Mouse (Mus musculus) ovary, adult 18-20 months (tissue): Measurements from ENCODE around the gene B4galnt2.
"Not testable (repeated sequence)": the region's sequence is repeated elsewhere in the genome, so short reads cannot be mapped to it uniquely, and the experiment has no call there.

Source experiments
- DNase-seq: peaks from one replicate; pipeline ENCODE4 v3.0.0; 2022; ENCODE audit warnings: low spot score, mixed read lengths

The B4galnt2 gene

GRCm38 (mm10) chr11:95896446-95897179 lies 18.1 kb downstream of the B4galnt2 start:
- no peak for DNase-seq

- no peak for DNase-seq
These were observed 24.1 kb downstream of the B4galnt2 start for GRCm38 (mm10) chr11:95890462-95891051.

GRCm38 (mm10) chr11:95879861-95880260 lies 34.8 kb downstream of the B4galnt2 start:
- DNase-seq = not testable (repeated sequence)

GRCm38 (mm10) chr11:95876296-95876695 lies 38.4 kb downstream of the B4galnt2 start:
- DNase-seq = no peak

- DNase-seq = no peak
These were observed 38.9 kb downstream of the B4galnt2 start for GRCm38 (mm10) chr11:95875804-95876203.

GRCm38 (mm10) chr11:95869918-95870470 lies 44.7 kb downstream of the B4galnt2 start:
- DNase-seq = no peak

- no peak for DNase-seq
These were observed 45.2 kb downstream of the B4galnt2 start for GRCm38 (mm10) chr11:95869442-95869841.

DNA sequence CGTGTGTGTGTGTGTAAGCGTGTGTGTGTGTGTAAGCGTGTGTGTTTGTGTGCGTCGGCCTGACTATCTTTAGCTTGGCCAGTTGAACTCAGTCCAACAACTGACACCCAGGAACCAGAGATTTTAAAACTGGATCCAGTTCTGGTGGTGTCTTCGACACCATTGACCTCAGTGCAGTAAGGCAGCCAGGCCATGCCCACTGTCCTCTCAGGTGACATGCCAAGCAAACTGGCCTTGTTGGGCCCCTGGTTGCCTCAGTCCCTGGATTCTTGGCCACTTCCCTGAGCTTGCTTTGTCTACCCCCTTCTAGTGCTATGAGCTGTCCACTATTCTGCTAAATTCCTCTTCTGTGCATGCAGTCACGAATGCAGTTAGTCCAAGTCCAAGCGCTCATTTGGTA lies 53.3 kb downstream of the B4galnt2 start:
- DNase-seq = no peak

- DNase-seq = no peak
These were observed 54.6 kb downstream of the B4galnt2 start for GRCm38 (mm10) chr11:95860071-95860490.

GRCm38 (mm10) chr11:95859468-95859855 lies 55.2 kb downstream of the B4galnt2 start:
- DNase-seq = peak; percentile 61

DNA sequence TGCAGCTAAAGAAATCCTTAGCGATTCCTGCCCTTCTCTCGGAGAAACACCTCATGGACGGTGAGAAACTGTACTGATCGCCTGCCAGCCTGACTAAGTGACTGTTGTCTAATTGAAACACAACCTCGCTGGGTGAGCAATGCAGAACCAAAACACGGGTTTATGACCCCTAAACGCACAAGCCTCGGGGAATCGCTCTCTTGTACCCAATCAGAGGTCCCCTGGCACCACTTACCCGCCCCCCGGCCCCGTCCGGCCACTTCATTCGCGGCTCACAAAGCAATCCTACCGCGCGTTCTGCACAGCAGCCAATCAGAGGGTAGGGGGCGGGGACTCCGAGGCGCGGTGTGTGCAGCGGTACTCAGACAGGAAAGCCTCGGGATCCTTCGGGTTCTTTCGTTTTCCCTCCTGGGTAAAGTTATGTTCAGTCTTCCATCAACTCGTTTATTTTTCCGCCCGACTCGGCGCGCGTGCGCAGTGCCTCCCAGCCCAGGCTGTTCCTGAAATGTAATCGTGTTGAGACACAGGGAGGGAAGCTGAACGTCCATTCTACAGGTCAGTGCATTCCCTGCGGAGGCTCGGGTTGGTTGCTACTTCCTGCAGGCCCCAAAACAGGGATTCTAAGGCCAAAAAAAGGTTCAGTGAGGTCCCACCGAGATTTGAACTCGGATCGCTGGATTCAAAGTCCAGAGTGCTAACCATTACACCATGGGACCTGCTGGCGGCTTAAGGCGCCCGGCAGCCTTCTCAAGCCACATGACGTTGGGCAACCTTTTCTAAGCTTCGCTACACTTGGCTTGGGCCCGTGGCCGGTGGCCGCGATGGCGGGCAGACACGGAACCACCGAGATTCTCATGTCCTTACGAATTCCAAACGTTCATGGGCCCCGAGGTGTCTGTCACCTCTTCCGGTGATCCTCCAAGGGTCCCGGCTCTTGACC lies 55.9 kb downstream of the B4galnt2 start:
- DNase-seq = peak; percentile 95

- no peak for DNase-seq
These were observed 56.8 kb downstream of the B4galnt2 start for GRCm38 (mm10) chr11:95857716-95858527.

DNA sequence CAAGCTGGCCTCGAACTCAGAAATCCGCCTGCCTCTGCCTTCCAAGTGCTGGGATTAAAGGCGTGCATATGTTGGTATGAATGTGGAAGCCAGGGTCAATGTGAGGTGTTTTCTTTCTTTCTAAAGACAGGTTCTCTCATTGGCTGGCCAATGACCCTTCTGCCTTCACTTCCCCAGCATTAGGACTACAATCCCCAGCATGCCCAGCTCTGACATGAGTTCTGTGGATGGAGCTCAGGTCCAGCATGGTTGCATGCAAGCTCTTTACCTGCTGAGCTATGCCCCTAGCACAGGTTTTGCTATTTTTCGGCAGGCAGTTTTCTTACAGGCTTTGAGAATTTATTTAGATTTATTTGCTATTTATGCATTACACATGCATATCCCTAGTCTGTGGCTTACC lies 57.4 kb downstream of the B4galnt2 start:
- DNase-seq = no peak

DNA sequence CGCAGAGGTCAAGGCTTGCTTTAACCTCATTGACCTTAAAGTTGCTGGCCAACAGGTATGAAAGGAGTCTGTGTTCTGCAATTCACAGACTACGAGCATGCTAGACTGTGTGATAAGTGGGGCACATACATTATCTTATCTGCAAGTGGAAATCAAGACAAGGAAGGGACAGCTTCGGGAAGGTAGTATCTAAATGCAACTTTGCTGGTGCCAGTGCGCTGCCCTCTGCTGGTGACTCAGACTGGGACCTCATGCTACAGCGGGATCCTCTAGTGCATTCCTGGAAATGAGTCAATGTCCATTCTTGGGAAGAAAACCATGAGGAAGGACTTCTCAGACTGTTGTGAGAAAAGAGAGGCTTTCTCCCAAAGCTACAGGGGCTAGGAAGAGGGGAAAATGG lies 61.0 kb downstream of the B4galnt2 start:
- DNase-seq = no peak

DNA sequence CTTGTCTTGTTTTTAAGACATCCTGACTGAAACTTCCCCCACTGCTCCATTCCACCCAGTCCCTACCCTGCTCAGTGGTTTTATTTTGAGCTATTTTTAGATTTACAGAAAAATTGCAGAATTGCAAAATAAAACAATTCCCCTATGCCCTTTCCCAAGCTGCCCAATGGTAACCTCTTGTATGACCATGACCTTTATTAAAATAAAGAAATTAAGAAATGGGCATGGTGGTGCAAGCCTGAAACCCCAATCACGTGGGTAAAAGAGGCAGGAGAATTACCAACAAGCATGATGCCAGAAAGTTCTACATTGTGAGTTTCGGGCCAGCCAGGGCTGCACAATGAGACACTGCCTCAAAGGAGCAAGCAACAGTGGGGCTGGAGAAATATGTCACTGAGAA lies 63.8 kb downstream of the B4galnt2 start:
- no peak for DNase-seq

GRCm38 (mm10) chr11:95844935-95845334 lies 69.8 kb downstream of the B4galnt2 start:
- no peak for DNase-seq

DNA sequence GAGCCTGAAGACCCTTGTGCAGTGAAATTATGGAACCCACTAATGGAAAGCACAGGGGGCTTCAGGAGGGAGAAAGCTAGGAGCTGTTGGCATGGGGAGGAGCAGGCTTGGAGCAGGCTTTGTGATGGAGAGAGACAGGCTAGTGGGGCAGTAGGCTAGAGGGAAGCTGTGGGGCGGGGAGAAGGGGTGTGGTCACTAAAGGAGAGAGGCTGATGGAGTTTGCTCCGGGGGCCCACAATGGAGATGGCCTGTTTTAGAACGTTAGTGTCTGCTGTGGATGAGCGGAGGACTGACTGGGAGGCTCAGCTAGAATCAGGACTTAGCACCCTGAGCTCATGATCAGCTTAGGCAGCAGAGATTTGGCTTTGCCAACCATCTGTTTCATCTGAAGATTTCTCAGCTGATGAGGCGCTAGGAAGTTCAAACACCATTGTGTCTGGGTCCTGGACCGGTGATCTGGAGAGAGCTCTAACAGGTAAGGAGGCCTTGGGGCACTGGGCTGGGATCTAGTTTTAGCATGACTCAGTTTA lies 71.2 kb downstream of the B4galnt2 start:
- DNase-seq = no peak

DNA sequence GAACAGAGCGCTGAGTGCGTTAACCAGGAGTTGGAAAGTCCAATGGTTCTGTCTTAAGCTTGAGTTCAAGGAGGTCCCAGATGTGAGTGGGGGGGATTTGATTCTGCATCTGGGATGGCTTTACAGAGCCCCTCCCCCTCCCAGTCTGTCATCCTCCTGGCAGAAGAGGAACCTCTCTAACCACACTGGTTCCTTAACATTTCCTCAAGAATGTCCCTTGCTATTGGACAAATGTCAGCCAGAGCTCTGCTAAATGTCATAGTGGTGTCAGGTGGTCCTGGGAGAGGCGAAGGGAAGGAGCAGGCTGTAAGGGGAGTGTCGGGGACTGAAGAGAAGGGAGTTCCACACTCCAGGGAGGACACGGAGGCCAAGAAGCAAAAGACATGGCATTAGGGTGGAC lies 71.7 kb downstream of the B4galnt2 start:
- no peak for DNase-seq

DNA sequence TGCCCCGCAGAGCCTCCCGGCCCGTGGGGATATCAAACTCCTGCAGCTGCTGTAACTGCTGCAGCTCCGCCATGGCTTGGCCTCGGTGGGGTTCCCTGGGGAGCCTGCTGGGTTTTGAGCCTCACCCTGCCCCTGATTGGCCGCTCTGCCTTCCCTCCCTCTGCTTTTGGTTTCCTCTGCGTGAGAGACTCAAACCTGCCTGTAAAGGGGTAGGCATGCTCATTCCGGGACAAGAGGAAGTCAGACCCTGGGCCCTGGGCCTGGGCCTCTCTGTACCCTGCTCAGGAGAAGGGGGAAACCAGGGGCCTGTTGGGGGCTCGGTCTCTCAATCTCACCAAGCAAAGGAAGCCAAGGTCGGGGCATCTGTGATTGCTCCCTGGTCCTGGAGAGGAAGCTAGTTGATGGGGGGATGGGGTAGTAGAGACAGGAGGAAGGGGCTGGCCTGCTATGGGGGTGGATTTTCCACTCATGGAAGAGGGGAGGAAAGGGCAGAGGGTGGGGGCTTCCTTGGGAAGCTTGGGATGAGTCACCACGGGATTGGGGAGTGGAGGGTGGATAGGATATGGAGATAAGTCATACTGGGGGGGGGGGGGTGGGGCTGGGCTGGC lies 72.5 kb downstream of the B4galnt2 start, which contains the start of gene Abi3:
Gene Abi3, minus strand, starts transcription at position 403 of the 608 bp plus-strand sequence.
- DNase-seq = no peak

- no peak for DNase-seq
These were observed 73.2 kb downstream of the B4galnt2 start for GRCm38 (mm10) chr11:95841498-95841830.
